Mouse (Mus musculus) spleen, postnatal 10 days (tissue): Measurements from ENCODE around the gene Actl6b.

Experiments
- DNase-seq, 2 experiments: peaks; one replicate each; pipeline ENCODE4 v3.0.0; 2021 to 2022; ENCODE audit warnings: low spot score in 2 of 2

The Actl6b gene

GRCm38 (mm10) chr5:137528247-137528968 is 24.9 kb upstream of the Actl6b start:
- no peak for DNase-seq

DNA sequence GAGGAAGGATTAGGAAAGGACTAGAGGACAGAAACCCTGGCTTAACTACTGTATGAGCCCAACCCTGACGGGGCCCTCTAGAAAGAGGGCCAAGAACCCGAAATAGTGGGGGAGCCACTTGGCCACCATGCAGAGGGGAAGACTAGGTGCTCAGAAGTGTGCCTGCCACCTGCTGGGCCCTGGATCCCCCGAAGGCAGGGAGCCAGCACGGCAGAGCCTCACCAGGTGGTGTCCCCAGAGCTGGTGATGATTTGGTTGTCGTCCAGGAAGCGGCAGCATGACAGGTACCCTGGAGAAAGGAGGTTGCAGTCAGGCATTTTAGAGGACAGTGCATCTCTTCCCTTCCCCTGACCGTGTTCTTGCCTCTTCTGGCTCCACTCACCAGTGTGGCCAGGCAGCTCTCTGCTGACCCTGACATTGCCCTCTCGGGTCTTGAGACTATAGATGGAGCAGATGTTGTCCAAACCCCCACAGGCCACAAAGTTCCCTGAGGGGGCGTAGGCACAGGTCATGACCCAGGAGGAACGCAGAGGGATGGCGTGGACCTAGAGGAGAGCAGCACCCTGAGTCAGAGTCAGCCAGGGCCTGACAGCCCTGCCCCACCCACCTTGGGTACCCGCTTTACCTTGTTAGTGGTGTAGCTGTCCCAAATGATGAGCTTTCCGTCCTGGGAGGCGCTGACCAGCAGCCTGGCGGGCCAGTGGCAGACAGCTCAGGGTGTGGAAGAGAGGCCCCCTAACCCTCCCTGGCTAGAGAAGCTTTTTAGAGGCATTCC is 23.9 kb upstream of the Actl6b start:
- no peak for DNase-seq

DNA sequence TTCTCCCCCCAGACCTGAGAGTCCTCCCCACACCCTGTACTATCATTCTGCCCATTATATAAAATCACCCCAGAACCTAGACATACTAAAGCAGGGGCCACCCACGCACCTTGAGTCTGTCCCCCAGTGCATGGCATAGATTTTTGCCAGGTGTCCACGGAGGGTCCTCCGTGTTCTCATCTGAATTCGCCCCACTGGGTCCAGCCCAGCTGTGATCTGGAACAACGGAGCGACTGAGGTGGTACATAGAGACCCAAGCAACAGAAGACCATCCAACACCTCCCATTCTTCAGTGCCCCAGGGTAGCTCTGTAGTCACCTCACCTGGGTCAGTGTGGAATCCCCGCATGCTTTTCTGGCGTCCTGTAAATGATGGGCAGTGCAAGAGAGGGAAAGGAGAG is 23.2 kb upstream of the Actl6b start:
- DNase-seq, result no peak

- peak in 1 of 2 experiments; percentile 46 for DNase-seq
Observed at GRCm38 (mm10) chr5:137530588-137531413, 22.5 kb upstream of the Actl6b start.

GRCm38 (mm10) chr5:137531414-137532130 is 21.7 kb upstream of the Actl6b start:
- peak; percentile 72 to 78 for DNase-seq

GRCm38 (mm10) chr5:137532131-137532807 is 21.0 kb upstream of the Actl6b start:
- DNase-seq, result peak; percentile 58 to 71

GRCm38 (mm10) chr5:137532808-137533116 is 20.6 kb upstream of the Actl6b start:
- DNase-seq, result no peak

DNA sequence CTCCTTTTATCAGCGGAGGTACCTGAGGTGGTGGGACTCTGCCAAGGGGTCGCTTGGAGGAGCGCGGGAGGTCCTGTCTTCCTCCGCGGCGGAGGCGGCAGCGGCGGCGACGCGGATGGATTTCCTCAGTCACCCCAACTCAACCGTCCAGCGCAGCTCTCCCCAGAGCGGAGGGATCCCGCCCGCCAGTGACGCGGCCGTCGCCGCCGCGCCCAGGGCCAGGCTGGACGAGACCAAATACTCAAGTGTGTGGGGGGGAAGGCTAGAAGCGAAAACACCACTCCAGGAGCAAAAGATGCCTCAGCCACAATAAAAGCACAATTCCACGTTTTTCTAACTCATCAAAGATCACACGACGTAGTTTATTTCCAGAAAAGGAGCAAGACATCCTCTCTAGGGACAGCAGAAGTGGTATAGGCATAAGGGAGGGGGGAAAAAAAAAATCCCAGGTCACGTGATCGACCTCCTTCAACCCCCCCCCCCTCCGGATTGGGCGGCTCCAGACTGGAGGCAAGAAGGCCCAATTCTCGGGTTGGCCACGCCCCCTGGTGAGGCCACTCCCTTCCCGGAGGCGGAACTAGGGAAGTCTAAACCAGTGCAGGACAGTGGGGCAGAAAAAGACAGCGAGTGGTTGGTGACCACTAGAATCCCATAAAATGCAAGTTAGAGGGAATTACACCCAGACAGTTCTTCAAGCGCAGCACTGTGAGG is 20.0 kb upstream of the Actl6b start, which contains the start of the genes Epo and Gnb2:
Epo (minus strand) TSS at position 126 of the 711 bp plus-strand sequence.
Gnb2 (minus strand) TSS at position 394 of the 711 bp plus-strand sequence.
- DNase-seq, result peak; percentile 94 to 99

- DNase-seq, result no peak
Observed at GRCm38 (mm10) chr5:137534762-137535161, 18.6 kb upstream of the Actl6b start.

GRCm38 (mm10) chr5:137535318-137535717 is 18.0 kb upstream of the Actl6b start:
- DNase-seq, result no peak

GRCm38 (mm10) chr5:137537461-137537860 is 15.9 kb upstream of the Actl6b start:
- no peak for DNase-seq

GRCm38 (mm10) chr5:137539291-137539801 is 14.0 kb upstream of the Actl6b start:
- no peak for DNase-seq

GRCm38 (mm10) chr5:137540991-137541390 is 12.3 kb upstream of the Actl6b start:
- DNase-seq, result no peak

- no peak for DNase-seq
Observed at GRCm38 (mm10) chr5:137541768-137542540, 11.4 kb upstream of the Actl6b start.

GRCm38 (mm10) chr5:137544926-137545325 is 8.4 kb upstream of the Actl6b start:
- no peak for DNase-seq

DNA sequence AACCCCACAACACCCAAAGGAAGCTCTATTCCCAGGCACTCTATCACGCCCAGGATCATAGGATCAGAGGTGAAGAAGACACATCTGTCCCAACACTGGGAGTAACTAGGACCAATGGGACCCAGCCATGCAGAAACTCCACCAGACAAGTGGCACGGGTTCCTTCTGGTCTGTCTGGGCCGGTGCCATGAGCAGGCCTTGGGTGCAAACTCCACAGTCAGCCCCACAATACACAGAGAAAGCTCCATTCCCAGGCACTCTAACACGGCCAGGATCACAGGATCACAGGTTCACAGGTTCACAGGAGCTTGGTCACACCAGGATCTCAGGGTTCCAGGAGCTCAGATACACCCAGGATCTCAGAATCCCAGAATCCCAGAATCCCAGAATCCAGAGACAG is 7.7 kb upstream of the Actl6b start:
- DNase-seq, result no peak

- DNase-seq, result no peak
Observed at GRCm38 (mm10) chr5:137549840-137550239, 3.5 kb upstream of the Actl6b start.

GRCm38 (mm10) chr5:137551119-137551518 is 2.2 kb upstream of the Actl6b start:
- peak in 1 of 2 experiments; percentile 53 for DNase-seq

GRCm38 (mm10) chr5:137553000-137553399 is 317 bp upstream of the Actl6b start:
- DNase-seq, result no peak
